Mouse (Mus musculus): Measurements from ENCODE around the gene Fthl17d.
"Not testable (repeated sequence)": the region's sequence is repeated elsewhere in the genome, so short reads cannot be mapped to it uniquely, and the experiment has no call there.

Gene Fthl17d

GRCm38 (mm10) chrX:8986655-8987054, at the start of gene Fthl17d:
Gene Fthl17d, minus strand, starts transcription at chrX:8986755.
- not testable (repeated sequence) for DNase-seq

- not testable (repeated sequence) for DNase-seq
Observed at GRCm38 (mm10) chrX:9033193-9033592, 46.6 kb upstream of the Fthl17d start, which contains the start of gene Fthl17e. Gene Fthl17e, plus strand, starts transcription at chrX:9033493.

GRCm38 (mm10) chrX:9019481-9019880, 32.9 kb upstream of the Fthl17d start:
- no peak for DNase-seq

GRCm38 (mm10) chrX:9016079-9016478, 29.5 kb upstream of the Fthl17d start:
- DNase-seq = no peak

GRCm38 (mm10) chrX:8976459-8976858, 10.1 kb downstream of the Fthl17d start, which contains the start of gene Fthl17c:
Gene Fthl17c, minus strand, starts transcription at chrX:8976559.
- not testable (repeated sequence) for DNase-seq

- DNase-seq = not testable (repeated sequence)
Observed at GRCm38 (mm10) chrX:8964618-8965017, 21.9 kb downstream of the Fthl17d start.

- not testable (repeated sequence) for DNase-seq
Observed at GRCm38 (mm10) chrX:8962875-8963274, 23.7 kb downstream of the Fthl17d start, which contains the start of gene Fthl17b. Gene Fthl17b, minus strand, starts transcription at chrX:8962975.

GRCm38 (mm10) chrX:8948130-8948805, 38.3 kb downstream of the Fthl17d start:
- peak; percentile 85 for DNase-seq

- DNase-seq = no peak
Observed at GRCm38 (mm10) chrX:8944041-8944440, 42.5 kb downstream of the Fthl17d start.
